Mouse (Mus musculus): Measurements from ENCODE around the gene Efemp2.

- no peak for TF ChIP-seq CTCF (IDR thresholded peaks at IDR 0.05; ENCODE audit: insufficient read depth, low read length)
- TF ChIP-seq POLR2A (IDR thresholded peaks at IDR 0.05; ENCODE audit: borderline replicate concordance, extremely low read depth, low read depth, low read length), result no peak
Observed at GRCm38 (mm10) chr19:5426640-5427290, 47.0 kb upstream of the Efemp2 start.
